Mouse (Mus musculus): ENCODE data around the gene Gpd1l. TPM values are rescaled to one million over a fixed set of nuclear protein-coding genes. Genes with fewer than 3 reads are reported as not detected.
"Not testable (repeated sequence)": the region's sequence is repeated elsewhere in the genome, so short reads cannot be mapped to it uniquely, and the experiment has no call there.

The Gpd1l gene
- polyA plus RNA-seq (2014; fragmentation: Nextera tagmentation; extraction: Ambion mirVana) = 11.2 and 12.3 TPM in 2 replicates

DNA sequence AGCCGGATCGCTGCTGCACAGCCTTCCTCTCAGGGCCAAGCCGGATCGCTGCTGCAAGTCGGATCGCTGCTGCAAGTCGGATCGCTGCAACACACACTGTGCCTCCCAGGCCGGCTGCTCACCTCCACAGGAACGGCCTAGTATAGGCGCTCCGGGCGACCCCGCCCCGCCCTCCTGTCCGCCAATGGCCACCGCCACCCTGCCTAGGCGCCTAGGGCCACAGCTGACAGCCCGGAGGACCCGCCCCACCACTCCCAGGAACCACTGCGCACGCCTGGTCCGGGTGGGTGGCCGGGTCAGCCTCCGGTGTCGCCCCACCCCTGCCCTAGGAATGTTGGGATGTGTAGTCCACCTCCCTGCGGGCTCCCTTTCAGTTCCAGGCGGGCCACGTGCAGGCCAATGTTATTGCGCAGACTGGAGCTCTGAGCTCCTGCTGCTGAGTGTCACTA is at the start of gene Gpd1l:
Gpd1l (minus strand) TSS at position 265 of the 449 bp plus-strand sequence.
- Histone ChIP-seq H3K27me3 (ENCODE audit: control insufficient read depth, insufficient read depth, low read length) (no peaks in the 10 kb centered on the region), H3K9me3 (ENCODE audit: control insufficient read depth, low read length) (no peaks in the 10 kb centered on the region), H3K4me3 (ENCODE audit: low read depth, low read length) (peak within 1 kb of the TSS; percentile 72), H3K27ac (ENCODE audit: low read depth, low read length) (0 out of 2 replicates have a peak within 1 kb of the TSS, but pooled peaks have one; percentile 18), H3K4me2 (ENCODE audit: low read depth, low read length, severe bottlenecking) (peak within 1 kb of the TSS; percentile 90), H3K36me3 (ENCODE audit: control insufficient read depth, insufficient read depth, low read length) (no peaks in the 10 kb centered on the region), H3K4me1 (replicated peaks; ENCODE audit: control insufficient read depth, insufficient read depth, low read length) (peaks cover 6% of the 10 kb centered on the region; the same call in 1 of the 2 replicates), H3K9ac (ENCODE audit: low read length) (peak within 1 kb of the TSS; percentile 69)
- DNase-seq (ENCODE audit: low spot score) (peak; percentile 98), ATAC-seq (replicated peaks; ENCODE audit: low FRiP score) (peak; percentile 98)
- under 1% methylated on average over 30 of the region's 30 CpGs for WGBS

GRCm38 (mm10) chr9:114982689-114983360 is 49.0 kb upstream of the Gpd1l start, which contains the start of gene Rps27rt:
TSS of gene Rps27rt (minus strand) at chr9:114982739.
- DNase-seq (ENCODE audit: low spot score) (no peak), ATAC-seq (replicated peaks; ENCODE audit: low FRiP score) (no peak)

GRCm38 (mm10) chr9:114979969-114980368 is 46.2 kb upstream of the Gpd1l start:
- no peaks in the 10 kb centered on the region for H3K36me3 ChIP-seq (ENCODE audit: control insufficient read depth, insufficient read depth, low read length)
- peaks cover 3% of the 10 kb centered on the region; the same call in 1 of the 2 replicates for H3K4me1 ChIP-seq (replicated peaks; ENCODE audit: control insufficient read depth, insufficient read depth, low read length)
- no peak overlapping the region for H3K27ac ChIP-seq (ENCODE audit: low read depth, low read length)
- ATAC-seq (replicated peaks; ENCODE audit: low FRiP score) (no peak), DNase-seq (ENCODE audit: low spot score) (no peak)
- no peak overlapping the region for H3K9ac ChIP-seq (ENCODE audit: low read length)
- H3K4me2 ChIP-seq (ENCODE audit: low read depth, low read length, severe bottlenecking) = no peak overlapping the region
- H3K9me3 ChIP-seq (ENCODE audit: control insufficient read depth, low read length) = no peaks in the 10 kb centered on the region
- H3K27me3 ChIP-seq (ENCODE audit: control insufficient read depth, insufficient read depth, low read length) = peaks cover 3% of the 10 kb centered on the region; the same call in 1 of the 2 replicates
- no peak overlapping the region for H3K4me3 ChIP-seq (ENCODE audit: low read depth, low read length)
- WGBS = 86% methylated on average over 6 of the region's 6 CpGs

More at GRCm38 (mm10) chr9:114982689-114983360, 49.0 kb upstream of the Gpd1l start, which contains the start of gene Rps27rt:
- Histone ChIP-seq H3K4me2 (ENCODE audit: low read depth, low read length, severe bottlenecking) (no peak within 1 kb of the TSS), H3K9ac (ENCODE audit: low read length) (no peak within 1 kb of the TSS), H3K27me3 (ENCODE audit: control insufficient read depth, insufficient read depth, low read length) (peaks cover 3% of the 10 kb centered on the region; the same call in 1 of the 2 replicates), H3K9me3 (ENCODE audit: control insufficient read depth, low read length) (no peaks in the 10 kb centered on the region), H3K36me3 (ENCODE audit: control insufficient read depth, insufficient read depth, low read length) (no peaks in the 10 kb centered on the region), H3K27ac (ENCODE audit: low read depth, low read length) (no peak within 1 kb of the TSS), H3K4me1 (replicated peaks; ENCODE audit: control insufficient read depth, insufficient read depth, low read length) (peaks cover 3% of the 10 kb centered on the region; the same call in 1 of the 2 replicates), H3K4me3 (ENCODE audit: low read depth, low read length) (no peak within 1 kb of the TSS)
- 95% methylated on average over 16 of the region's 16 CpGs for WGBS

- peaks cover 3% of the 10 kb centered on the region; the same call in 1 of the 2 replicates for H3K4me1 ChIP-seq (replicated peaks; ENCODE audit: control insufficient read depth, insufficient read depth, low read length)
- H3K4me2 ChIP-seq (ENCODE audit: low read depth, low read length, severe bottlenecking) = peak within 1 kb of the TSS; percentile 93
- H3K9me3 ChIP-seq (ENCODE audit: control insufficient read depth, low read length) = no peaks in the 10 kb centered on the region
- ATAC-seq (replicated peaks; ENCODE audit: low FRiP score) (peak; percentile 86), DNase-seq (ENCODE audit: low spot score) (peak; percentile 88)
- peak within 1 kb of the TSS; percentile 77 for H3K9ac ChIP-seq (ENCODE audit: low read length)
- peak within 1 kb of the TSS; percentile 66 for H3K4me3 ChIP-seq (ENCODE audit: low read depth, low read length)
- no peak within 1 kb of the TSS for H3K27ac ChIP-seq (ENCODE audit: low read depth, low read length)
- peaks cover 3% of the 10 kb centered on the region; the same call in 1 of the 2 replicates for H3K27me3 ChIP-seq (ENCODE audit: control insufficient read depth, insufficient read depth, low read length)
- no peaks in the 10 kb centered on the region for H3K36me3 ChIP-seq (ENCODE audit: control insufficient read depth, insufficient read depth, low read length)
- WGBS = under 1% methylated on average over 65 of the region's 86 CpGs
Measured at GRCm38 (mm10) chr9:114978281-114979111, 44.7 kb upstream of the Gpd1l start, which contains the start of gene Osbpl10. TSS of gene Osbpl10 (plus strand) at chr9:114978569.

DNA sequence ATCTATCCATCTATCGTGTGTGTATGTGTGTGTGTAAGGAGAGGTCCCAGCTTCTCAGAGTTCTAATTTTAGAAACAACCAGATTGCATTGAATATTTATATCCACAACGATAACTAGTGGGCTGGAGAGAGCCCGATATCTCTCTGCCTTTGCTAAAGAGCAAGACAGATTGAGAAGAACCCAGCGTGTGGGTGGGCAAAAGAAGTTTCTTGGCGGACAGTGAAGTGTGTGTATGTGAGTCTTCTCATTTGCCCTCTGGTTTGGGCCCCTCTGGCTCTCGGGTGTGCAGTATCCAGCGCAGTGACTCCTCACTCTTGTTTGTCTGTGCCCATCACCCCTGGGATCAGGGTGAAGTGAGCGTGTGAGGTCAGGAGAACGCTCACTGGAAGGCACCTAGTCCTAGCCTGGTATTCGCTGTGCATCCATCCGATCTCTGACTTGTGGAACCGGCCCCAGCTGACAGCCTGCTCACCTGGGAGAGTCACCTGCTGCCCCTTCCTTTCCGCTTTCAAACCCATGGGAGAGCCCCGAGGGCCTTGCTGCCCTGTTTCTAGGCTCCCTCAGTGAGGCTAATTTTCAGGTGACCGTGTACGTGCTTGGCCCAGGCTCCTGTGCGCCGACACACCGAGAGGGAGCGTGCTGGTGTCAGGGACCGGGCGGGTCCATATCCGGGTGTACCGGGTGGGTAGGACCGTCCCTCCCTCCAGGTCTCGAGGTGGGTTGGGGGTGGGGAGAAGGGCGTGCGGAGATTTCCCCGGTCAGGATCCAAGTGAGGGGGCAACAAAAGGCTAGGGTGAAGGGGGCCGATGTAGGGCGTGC is 43.9 kb upstream of the Gpd1l start:
- Histone ChIP-seq H3K9ac (ENCODE audit: low read length) (peak overlapping the region; percentile 77), H3K27ac (ENCODE audit: low read depth, low read length) (no peak overlapping the region), H3K4me3 (ENCODE audit: low read depth, low read length) (peak overlapping the region; percentile 66), H3K36me3 (ENCODE audit: control insufficient read depth, insufficient read depth, low read length) (no peaks in the 10 kb centered on the region), H3K4me2 (ENCODE audit: low read depth, low read length, severe bottlenecking) (peak overlapping the region; percentile 93), H3K9me3 (ENCODE audit: control insufficient read depth, low read length) (no peaks in the 10 kb centered on the region), H3K27me3 (ENCODE audit: control insufficient read depth, insufficient read depth, low read length) (peaks cover 3% of the 10 kb centered on the region; the same call in 1 of the 2 replicates), H3K4me1 (replicated peaks; ENCODE audit: control insufficient read depth, insufficient read depth, low read length) (peaks cover 3% of the 10 kb centered on the region; the same call in 1 of the 2 replicates)
- no peak for DNase-seq (ENCODE audit: low spot score)
- WGBS = 6% methylated on average over 31 of the region's 31 CpGs
- peak; percentile 31; the same call in 1 of the 2 replicates for ATAC-seq (replicated peaks; ENCODE audit: low FRiP score)

GRCm38 (mm10) chr9:114966286-114966685 is 32.5 kb upstream of the Gpd1l start:
- H3K36me3 ChIP-seq (ENCODE audit: control insufficient read depth, insufficient read depth, low read length); H3K4me3 ChIP-seq (ENCODE audit: low read depth, low read length); H3K4me2 ChIP-seq (ENCODE audit: low read depth, low read length, severe bottlenecking); H3K9ac ChIP-seq (ENCODE audit: low read length); H3K4me1 ChIP-seq (replicated peaks; ENCODE audit: control insufficient read depth, insufficient read depth, low read length); H3K9me3 ChIP-seq (ENCODE audit: control insufficient read depth, low read length); ATAC-seq (replicated peaks; ENCODE audit: low FRiP score); DNase-seq (ENCODE audit: low spot score); H3K27ac ChIP-seq (ENCODE audit: low read depth, low read length); H3K27me3 ChIP-seq (ENCODE audit: control insufficient read depth, insufficient read depth, low read length): not testable (repeated sequence)
- 87% methylated on average over 7 of the region's 7 CpGs for WGBS

GRCm38 (mm10) chr9:114964093-114964492 is 30.3 kb upstream of the Gpd1l start:
- ATAC-seq (replicated peaks; ENCODE audit: low FRiP score) (no peak), DNase-seq (ENCODE audit: low spot score) (no peak)
- H3K4me1 ChIP-seq (replicated peaks; ENCODE audit: control insufficient read depth, insufficient read depth, low read length) = no peaks in the 10 kb centered on the region
- H3K4me3 ChIP-seq (ENCODE audit: low read depth, low read length) = no peak overlapping the region
- no peaks in the 10 kb centered on the region for H3K27me3 ChIP-seq (ENCODE audit: control insufficient read depth, insufficient read depth, low read length)
- no peak overlapping the region for H3K4me2 ChIP-seq (ENCODE audit: low read depth, low read length, severe bottlenecking)
- no peak overlapping the region for H3K9ac ChIP-seq (ENCODE audit: low read length)
- no peaks in the 10 kb centered on the region for H3K9me3 ChIP-seq (ENCODE audit: control insufficient read depth, low read length)
- WGBS = 73% methylated on average over 3 of the region's 3 CpGs
- no peaks in the 10 kb centered on the region for H3K36me3 ChIP-seq (ENCODE audit: control insufficient read depth, insufficient read depth, low read length)
- no peak overlapping the region for H3K27ac ChIP-seq (ENCODE audit: low read depth, low read length)

DNA sequence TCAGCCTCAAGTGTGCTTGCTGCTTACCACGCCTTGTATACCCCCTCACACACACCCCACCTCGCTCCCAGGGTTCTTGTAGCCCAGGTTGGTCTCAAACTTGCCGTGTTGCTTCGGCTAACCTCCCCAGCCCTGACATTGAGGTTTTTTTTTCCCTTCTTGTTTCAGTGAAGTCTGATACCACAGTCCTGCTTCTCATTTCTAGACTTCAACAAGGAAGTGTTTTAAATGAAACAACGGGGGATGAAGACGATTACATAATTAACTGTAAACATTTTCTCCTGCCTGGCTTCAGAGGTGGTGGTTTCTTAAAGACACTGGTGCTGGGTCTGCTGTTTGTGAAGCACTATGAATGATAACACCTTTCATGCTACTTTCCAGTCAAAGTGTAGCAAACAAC is 27.1 kb upstream of the Gpd1l start:
- Histone ChIP-seq H3K4me1 (replicated peaks; ENCODE audit: control insufficient read depth, insufficient read depth, low read length) (no peaks in the 10 kb centered on the region), H3K4me3 (ENCODE audit: low read depth, low read length) (no peak overlapping the region), H3K9ac (ENCODE audit: low read length) (no peak overlapping the region), H3K27me3 (ENCODE audit: control insufficient read depth, insufficient read depth, low read length) (no peaks in the 10 kb centered on the region), H3K9me3 (ENCODE audit: control insufficient read depth, low read length) (no peaks in the 10 kb centered on the region), H3K27ac (ENCODE audit: low read depth, low read length) (no peak overlapping the region), H3K36me3 (ENCODE audit: control insufficient read depth, insufficient read depth, low read length) (no peaks in the 10 kb centered on the region), H3K4me2 (ENCODE audit: low read depth, low read length, severe bottlenecking) (no peak overlapping the region)
- WGBS = 86% methylated on average over 6 of the region's 6 CpGs
- ATAC-seq (replicated peaks; ENCODE audit: low FRiP score) = no peak
- DNase-seq (ENCODE audit: low spot score) = no peak

All from forebrain, embryonic 11.5 days (tissue).